Mouse (Mus musculus): Measurements from ENCODE around the gene Scrn2. TPM values are rescaled to one million over a fixed set of nuclear protein-coding genes. Genes with fewer than 3 reads are reported as not detected.

The Scrn2 gene
- total RNA-seq, 2 experiments from 2014 or later: 11.9 to 13.2 TPM

Small RNA genes within 50 kb of the gene (microRNA-seq; reads per million reads assigned to microRNA genes)
- gene Mir8103: 2.2 reads per million

Other genes starting within 250 kb of the Scrn2 start
- gene Cbx1, start 240.8 kb upstream of the Scrn2 start, total RNA-seq (2021): 10 to 100 TPM; 36.6 to 39.0 TPM
- gene Nfe2l1, start 200.0 kb upstream of the Scrn2 start, total RNA-seq (2021): 100 to 1,000 TPM; 346 to 370 TPM
- gene Copz2, start 180.1 kb upstream of the Scrn2 start, total RNA-seq (2021): 10 to 100 TPM; 33.4 to 37.5 TPM
- gene Cdk5rap3, start 113.4 kb upstream of the Scrn2 start, total RNA-seq (2021): 10 to 100 TPM; 21.6 to 23.2 TPM
- gene Prr15l, start 101.8 kb upstream of the Scrn2 start, total RNA-seq (2021): 1 to 10 TPM; 1.7 to 2.3 TPM
- 10 to 100 TPM; 11.3 to 12.9 TPM for gene Pnpo, start 86.0 kb upstream of the Scrn2 start, total RNA-seq (2021)
- 10 to 100 TPM in 1 of 2 experiments, 1 to 10 TPM in 1; 9.8 to 11.6 TPM for gene Sp2, start 47.0 kb upstream of the Scrn2 start, total RNA-seq (2021)
- gene Sp6, start 16.5 kb upstream of the Scrn2 start, total RNA-seq (2021): under 1 TPM; 0.11 to 0.29 TPM
- under 1 TPM in 1 of 2 experiments, not detected in 1; 0.50 TPM for gene Lrrc46, start 11.5 kb downstream of the Scrn2 start, total RNA-seq (2021)
- 10 to 100 TPM; 81.0 to 85.2 TPM for gene Mrpl10, start 11.6 kb downstream of the Scrn2 start, total RNA-seq (2021)
- 1 to 10 TPM; 5.1 to 5.5 TPM for gene Osbpl7, start 20.7 kb downstream of the Scrn2 start, total RNA-seq (2021)
- not detected for gene Tbx21, start 85.4 kb downstream of the Scrn2 start, total RNA-seq (2021)
- gene Tbkbp1, start 121.6 kb downstream of the Scrn2 start, total RNA-seq (2021): 10 to 100 TPM; 13.3 to 16.7 TPM
- 10 to 100 TPM; 80.0 to 81.2 TPM for gene Kpnb1, start 157.9 kb downstream of the Scrn2 start, total RNA-seq (2021)

Data from heart, postnatal 25 days (tissue).